Mouse (Mus musculus): ENCODE data around the gene Hs3st4. TPM values are rescaled to one million over a fixed set of nuclear protein-coding genes. Genes with fewer than 3 reads are reported as not detected.

Hs3st4 gene
- polyA plus RNA-seq, 1 experiment from 2014 or later: 0.36 TPM

DNA sequence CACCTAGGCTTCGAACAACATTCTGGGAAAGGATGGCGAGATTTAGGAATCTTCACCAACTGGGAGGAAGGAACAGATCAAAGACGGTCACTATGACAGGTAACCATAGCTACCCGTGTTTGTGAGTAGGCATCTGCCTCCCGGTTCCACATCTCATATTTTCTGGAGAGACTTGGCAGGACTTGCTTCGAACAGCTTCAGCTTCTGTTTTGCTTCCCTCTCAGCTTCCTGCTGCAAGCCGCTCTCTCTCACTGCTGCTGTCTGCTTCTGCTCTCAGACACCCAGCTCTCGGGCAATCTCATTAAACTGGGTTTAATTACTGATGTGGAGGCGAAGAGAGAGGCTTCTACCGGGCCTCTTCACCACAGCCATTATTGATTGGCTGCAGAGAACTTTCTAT is 237.9 kb downstream of the Hs3st4 start:
- Histone ChIP-seq H3K4me3 (ENCODE audit: low read depth, low read length) (no peak overlapping the region), H3K9ac (ENCODE audit: low read length) (no peak overlapping the region), H3K4me2 (ENCODE audit: low read depth) (no peak overlapping the region), H3K27ac (ENCODE audit: low read depth, low read length) (no peak overlapping the region), H3K27me3 (ENCODE audit: control insufficient read depth, insufficient read depth, low read length) (no peaks in the 10 kb centered on the region), H3K4me1 (ENCODE audit: control insufficient read depth, insufficient read depth, low read length) (no peaks in the 10 kb centered on the region), H3K36me3 (ENCODE audit: control insufficient read depth, insufficient read depth, low read length) (no peaks in the 10 kb centered on the region), H3K9me3 (ENCODE audit: control insufficient read depth, low read length) (no peaks in the 10 kb centered on the region)
- 74% methylated on average over 10 of the region's 10 CpGs for WGBS
- DNase-seq (ENCODE audit: low spot score) (no peak), ATAC-seq (ENCODE audit: insufficient read depth, low FRiP score, low TSS enrichment) (no peak)

DNA sequence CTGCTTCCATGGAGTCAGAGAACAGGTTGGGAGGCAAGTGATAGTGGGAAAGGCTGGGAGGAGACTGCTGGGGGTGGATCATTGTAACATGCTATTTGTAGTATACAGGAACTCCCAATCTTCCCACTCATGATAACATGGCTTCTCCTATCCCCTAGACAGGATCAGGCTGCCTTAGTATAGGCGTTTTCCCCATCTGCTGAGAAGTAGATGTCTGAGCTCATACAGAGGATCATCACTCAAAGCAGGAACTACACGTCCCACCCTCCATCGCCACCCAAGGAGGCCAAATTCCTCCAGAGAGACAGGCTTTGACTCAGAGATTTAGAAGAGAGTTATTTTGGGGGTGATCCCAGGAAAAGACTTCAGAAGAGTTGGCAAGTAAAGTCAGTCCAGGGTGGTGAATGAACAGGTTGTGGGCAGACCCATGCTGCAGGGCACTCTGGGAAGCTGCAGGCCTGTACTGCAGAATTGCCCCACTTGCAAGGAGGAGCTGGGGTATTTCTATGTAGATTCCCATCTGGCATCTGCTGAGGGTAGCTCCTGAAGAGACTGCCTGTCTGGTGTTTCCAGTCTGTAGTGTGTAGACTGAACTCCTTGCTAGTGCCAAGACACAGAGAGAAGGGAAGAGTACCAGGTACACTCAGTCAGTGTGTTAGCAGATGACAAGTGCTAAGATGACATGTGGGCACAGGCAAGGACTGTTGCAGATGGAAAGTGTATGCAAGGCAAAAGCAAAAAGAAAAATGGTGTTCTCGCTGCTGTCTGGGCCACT is 255.4 kb downstream of the Hs3st4 start:
- no peaks in the 10 kb centered on the region for H3K27me3 ChIP-seq (ENCODE audit: control insufficient read depth, insufficient read depth, low read length)
- H3K9me3 ChIP-seq (ENCODE audit: control insufficient read depth, low read length): no peaks in the 10 kb centered on the region
- no peak overlapping the region for H3K4me3 ChIP-seq (ENCODE audit: low read depth, low read length)
- H3K9ac ChIP-seq (ENCODE audit: low read length): no peak overlapping the region
- H3K36me3 ChIP-seq (ENCODE audit: control insufficient read depth, insufficient read depth, low read length): no peaks in the 10 kb centered on the region
- WGBS: 84% methylated on average over 4 of the region's 4 CpGs
- H3K4me1 ChIP-seq (ENCODE audit: control insufficient read depth, insufficient read depth, low read length): 0 out of 2 replicates have a peak, but pooled peaks cover 4% of the 10 kb centered on the region
- no peak for DNase-seq (ENCODE audit: low spot score)
- ATAC-seq (ENCODE audit: insufficient read depth, low FRiP score, low TSS enrichment): no peak
- H3K4me2 ChIP-seq (ENCODE audit: low read depth): no peak overlapping the region
- H3K27ac ChIP-seq (ENCODE audit: low read depth, low read length): no peak overlapping the region

DNA sequence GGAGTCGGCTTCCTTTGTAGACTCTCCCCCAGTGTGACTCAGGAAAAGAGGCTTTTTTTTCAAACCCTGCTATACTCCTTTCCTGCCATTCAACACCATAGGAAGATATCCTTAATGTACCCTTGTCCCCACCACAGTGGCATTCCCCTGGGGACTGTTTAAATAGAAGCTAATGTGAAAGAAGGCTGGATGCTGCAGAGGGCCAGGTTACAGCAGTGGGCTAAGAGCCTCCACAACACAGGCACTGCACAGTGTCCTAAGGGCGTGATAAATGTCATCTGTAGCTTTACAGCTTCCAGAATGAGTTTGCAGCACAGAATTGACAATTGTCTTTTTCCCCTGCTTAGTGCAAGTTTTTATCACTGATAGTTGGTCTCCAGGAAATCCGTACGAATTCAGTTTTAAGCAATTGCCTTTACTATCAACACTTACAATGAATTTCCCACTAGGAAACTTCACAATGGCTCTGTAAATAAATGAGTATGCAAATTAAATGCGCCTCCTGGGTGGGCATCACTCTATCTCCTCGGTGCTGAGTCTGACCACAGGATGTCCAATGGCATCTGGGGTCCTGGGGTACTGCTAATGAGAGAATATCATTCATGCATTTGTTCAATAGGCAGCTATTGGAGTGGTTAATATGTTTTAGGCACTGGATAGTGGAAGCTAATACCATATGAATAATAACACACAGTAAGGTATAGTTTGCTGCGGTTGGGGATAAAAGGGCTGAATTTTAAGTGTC is 257.4 kb downstream of the Hs3st4 start:
- H3K36me3 ChIP-seq (ENCODE audit: control insufficient read depth, insufficient read depth, low read length): no peaks in the 10 kb centered on the region
- no peak overlapping the region for H3K9ac ChIP-seq (ENCODE audit: low read length)
- H3K27ac ChIP-seq (ENCODE audit: low read depth, low read length): 0 out of 2 replicates have a peak overlapping the region, but pooled peaks have one; percentile 23
- H3K27me3 ChIP-seq (ENCODE audit: control insufficient read depth, insufficient read depth, low read length): no peaks in the 10 kb centered on the region
- 0 out of 2 replicates have a peak, but pooled peaks cover 4% of the 10 kb centered on the region for H3K4me1 ChIP-seq (ENCODE audit: control insufficient read depth, insufficient read depth, low read length)
- DNase-seq (ENCODE audit: low spot score) (no peak), ATAC-seq (ENCODE audit: insufficient read depth, low FRiP score, low TSS enrichment) (peak; percentile 67; the same call in 1 of the 2 replicates)
- WGBS: 29% methylated on average over 7 of the region's 7 CpGs
- no peak overlapping the region for H3K4me3 ChIP-seq (ENCODE audit: low read depth, low read length)
- no peak overlapping the region for H3K4me2 ChIP-seq (ENCODE audit: low read depth)
- H3K9me3 ChIP-seq (ENCODE audit: control insufficient read depth, low read length): no peaks in the 10 kb centered on the region

DNA sequence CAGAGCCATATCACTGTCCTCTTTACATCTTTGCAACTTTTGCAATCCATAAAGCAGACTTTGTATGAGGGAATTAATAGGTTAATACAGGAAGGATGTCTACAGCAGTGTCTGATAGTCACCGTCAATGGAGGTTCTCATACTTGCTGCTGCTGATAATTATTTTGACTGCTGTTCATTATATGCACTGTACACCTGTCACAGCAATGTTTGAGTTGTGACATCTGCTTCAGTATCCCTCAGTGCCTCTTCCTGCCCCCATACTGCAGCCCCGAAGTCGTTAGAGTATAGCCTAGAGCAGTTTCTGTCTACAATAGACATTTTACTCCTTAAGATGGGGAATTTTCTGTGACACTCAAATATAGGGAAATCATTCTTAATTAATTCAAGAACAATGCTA is 267.2 kb downstream of the Hs3st4 start:
- no peaks in the 10 kb centered on the region for H3K4me1 ChIP-seq (ENCODE audit: control insufficient read depth, insufficient read depth, low read length)
- H3K4me3 ChIP-seq (ENCODE audit: low read depth, low read length): no peak overlapping the region
- WGBS: 85% methylated on average over 3 of the region's 3 CpGs
- DNase-seq (ENCODE audit: low spot score) (no peak), ATAC-seq (ENCODE audit: insufficient read depth, low FRiP score, low TSS enrichment) (no peak)
- no peak overlapping the region for H3K27ac ChIP-seq (ENCODE audit: low read depth, low read length)
- H3K9ac ChIP-seq (ENCODE audit: low read length): no peak overlapping the region
- H3K9me3 ChIP-seq (ENCODE audit: control insufficient read depth, low read length): no peaks in the 10 kb centered on the region
- no peaks in the 10 kb centered on the region for H3K36me3 ChIP-seq (ENCODE audit: control insufficient read depth, insufficient read depth, low read length)
- no peaks in the 10 kb centered on the region for H3K27me3 ChIP-seq (ENCODE audit: control insufficient read depth, insufficient read depth, low read length)
- H3K4me2 ChIP-seq (ENCODE audit: low read depth): no peak overlapping the region

DNA sequence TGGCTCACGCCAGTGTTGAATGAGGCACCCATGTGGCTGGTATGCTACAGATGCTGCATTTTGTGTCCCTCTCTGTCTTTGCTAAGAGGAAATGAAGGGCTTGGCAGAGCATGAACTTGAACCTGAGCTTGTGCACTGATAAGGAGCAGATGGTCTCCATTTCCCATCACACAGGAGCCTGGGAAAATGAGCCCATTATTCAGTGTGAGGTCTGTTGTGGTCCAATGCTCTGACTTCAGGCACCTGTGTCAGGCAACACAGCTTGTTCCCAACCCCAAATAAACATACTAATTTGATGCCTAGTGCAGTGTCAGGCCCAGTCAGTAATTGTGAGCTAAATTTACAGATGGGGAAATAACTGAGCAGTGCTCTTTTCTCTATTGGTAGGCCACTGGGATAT is 267.9 kb downstream of the Hs3st4 start:
- ATAC-seq (ENCODE audit: insufficient read depth, low FRiP score, low TSS enrichment) (no peak), DNase-seq (ENCODE audit: low spot score) (no peak)
- Histone ChIP-seq H3K9me3 (ENCODE audit: control insufficient read depth, low read length) (no peaks in the 10 kb centered on the region), H3K36me3 (ENCODE audit: control insufficient read depth, insufficient read depth, low read length) (no peaks in the 10 kb centered on the region), H3K27me3 (ENCODE audit: control insufficient read depth, insufficient read depth, low read length) (no peaks in the 10 kb centered on the region), H3K27ac (ENCODE audit: low read depth, low read length) (no peak overlapping the region), H3K4me2 (ENCODE audit: low read depth) (no peak overlapping the region), H3K9ac (ENCODE audit: low read length) (no peak overlapping the region), H3K4me3 (ENCODE audit: low read depth, low read length) (no peak overlapping the region), H3K4me1 (ENCODE audit: control insufficient read depth, insufficient read depth, low read length) (no peaks in the 10 kb centered on the region)
- 89% methylated on average over 1 of the region's 1 CpGs for WGBS

DNA sequence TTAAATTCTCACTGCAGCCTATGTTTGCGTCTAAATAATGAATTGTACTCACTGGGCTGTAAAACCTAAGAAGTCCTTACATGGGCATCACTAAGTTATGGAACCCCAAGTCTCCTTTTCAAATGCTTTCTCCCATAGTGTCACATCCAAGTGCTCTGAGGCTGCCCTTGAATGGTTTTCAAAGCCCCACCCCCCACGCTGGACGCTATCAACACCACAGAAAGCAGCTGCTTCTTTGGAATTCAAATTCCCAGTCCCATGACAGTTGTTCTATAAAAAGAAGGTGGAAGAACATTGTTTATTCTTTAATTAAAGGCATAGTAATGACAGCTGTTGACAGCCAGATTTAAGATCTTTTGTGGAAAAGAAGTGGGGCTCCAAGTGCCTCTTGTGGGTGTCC is 275.8 kb downstream of the Hs3st4 start:
- WGBS: 62% methylated on average over 3 of the region's 3 CpGs
- H3K36me3 ChIP-seq (ENCODE audit: control insufficient read depth, insufficient read depth, low read length): no peaks in the 10 kb centered on the region
- H3K9me3 ChIP-seq (ENCODE audit: control insufficient read depth, low read length): no peaks in the 10 kb centered on the region
- no peak overlapping the region for H3K4me3 ChIP-seq (ENCODE audit: low read depth, low read length)
- ATAC-seq (ENCODE audit: insufficient read depth, low FRiP score, low TSS enrichment): no peak
- DNase-seq (ENCODE audit: low spot score): no peak
- H3K9ac ChIP-seq (ENCODE audit: low read length): no peak overlapping the region
- H3K27me3 ChIP-seq (ENCODE audit: control insufficient read depth, insufficient read depth, low read length): no peaks in the 10 kb centered on the region
- H3K4me1 ChIP-seq (ENCODE audit: control insufficient read depth, insufficient read depth, low read length): no peaks in the 10 kb centered on the region
- H3K27ac ChIP-seq (ENCODE audit: low read depth, low read length): no peak overlapping the region
- no peak overlapping the region for H3K4me2 ChIP-seq (ENCODE audit: low read depth)

DNA sequence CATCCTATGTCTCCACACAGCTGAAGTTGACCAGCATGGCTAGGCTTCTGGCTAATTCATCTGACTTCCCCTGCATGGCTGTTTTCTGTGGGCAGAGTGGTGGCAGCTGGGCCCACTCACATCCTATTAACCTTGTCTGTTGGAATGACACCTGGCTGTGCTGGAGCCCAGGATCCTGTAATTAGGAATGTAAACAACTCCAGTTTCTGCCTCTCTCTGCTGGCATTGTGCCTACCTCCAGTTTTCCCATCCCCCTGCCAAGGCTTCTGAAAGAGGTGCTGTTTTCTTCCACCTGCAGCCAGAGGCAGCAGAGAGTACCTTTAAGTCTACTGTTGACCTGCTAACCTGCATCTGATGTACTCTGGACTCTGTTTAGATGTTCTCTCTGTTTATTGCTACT is 288.1 kb downstream of the Hs3st4 start:
- Histone ChIP-seq H3K4me1 (ENCODE audit: control insufficient read depth, insufficient read depth, low read length) (no peaks in the 10 kb centered on the region), H3K27ac (ENCODE audit: low read depth, low read length) (no peak overlapping the region), H3K27me3 (ENCODE audit: control insufficient read depth, insufficient read depth, low read length) (no peaks in the 10 kb centered on the region), H3K9ac (ENCODE audit: low read length) (no peak overlapping the region), H3K4me2 (ENCODE audit: low read depth) (no peak overlapping the region), H3K9me3 (ENCODE audit: control insufficient read depth, low read length) (no peaks in the 10 kb centered on the region), H3K4me3 (ENCODE audit: low read depth, low read length) (no peak overlapping the region), H3K36me3 (ENCODE audit: control insufficient read depth, insufficient read depth, low read length) (no peaks in the 10 kb centered on the region)
- ATAC-seq (ENCODE audit: insufficient read depth, low FRiP score, low TSS enrichment): no peak
- no peak for DNase-seq (ENCODE audit: low spot score)

DNA sequence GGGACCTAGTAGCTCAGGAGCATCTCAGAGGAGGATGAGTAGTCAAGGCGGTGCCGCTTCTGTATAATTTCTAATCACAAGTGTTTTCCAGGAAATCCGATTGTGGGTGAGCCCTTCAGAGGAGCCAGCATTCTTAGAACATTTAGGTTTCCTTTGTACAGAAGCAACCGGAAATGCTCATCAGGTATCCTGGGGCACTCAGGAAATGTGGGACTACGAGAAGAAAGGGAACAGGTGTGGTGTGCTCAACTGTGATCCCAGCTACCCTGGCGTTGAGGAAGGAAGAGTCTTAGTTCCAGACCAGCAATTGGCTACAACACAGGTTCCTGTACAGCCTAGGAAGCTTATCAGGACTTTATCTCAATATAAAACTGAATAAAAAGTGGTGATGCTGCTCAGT is 307.2 kb downstream of the Hs3st4 start:
- WGBS: 83% methylated on average over 6 of the region's 6 CpGs
- Histone ChIP-seq H3K9me3 (ENCODE audit: control insufficient read depth, low read length) (no peaks in the 10 kb centered on the region), H3K36me3 (ENCODE audit: control insufficient read depth, insufficient read depth, low read length) (no peaks in the 10 kb centered on the region), H3K4me2 (ENCODE audit: low read depth) (no peak overlapping the region), H3K27ac (ENCODE audit: low read depth, low read length) (no peak overlapping the region), H3K27me3 (ENCODE audit: control insufficient read depth, insufficient read depth, low read length) (no peaks in the 10 kb centered on the region), H3K9ac (ENCODE audit: low read length) (no peak overlapping the region), H3K4me1 (ENCODE audit: control insufficient read depth, insufficient read depth, low read length) (no peaks in the 10 kb centered on the region), H3K4me3 (ENCODE audit: low read depth, low read length) (no peak overlapping the region)
- DNase-seq (ENCODE audit: low spot score) (no peak), ATAC-seq (ENCODE audit: insufficient read depth, low FRiP score, low TSS enrichment) (no peak)

DNA sequence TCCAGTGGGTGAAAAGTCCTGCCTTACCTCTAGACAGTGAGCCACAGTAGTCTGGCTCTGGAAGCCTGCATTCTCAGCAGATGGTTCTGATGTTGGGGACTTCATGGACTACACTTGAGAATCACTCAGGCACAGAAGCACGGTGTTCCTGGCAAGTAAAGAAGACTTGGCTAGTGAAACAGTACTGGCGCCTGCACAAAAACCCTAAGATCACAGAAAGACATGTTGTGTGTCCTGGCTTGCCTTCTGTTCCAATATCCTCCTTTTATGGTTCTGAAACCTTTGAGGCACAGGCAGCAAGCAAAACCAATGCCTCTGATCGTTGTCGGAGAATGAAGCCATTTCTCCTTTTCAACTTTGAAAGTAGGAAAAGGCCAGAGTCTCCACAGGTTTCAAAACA is 336.8 kb downstream of the Hs3st4 start:
- Histone ChIP-seq H3K4me1 (ENCODE audit: control insufficient read depth, insufficient read depth, low read length) (no peaks in the 10 kb centered on the region), H3K27ac (ENCODE audit: low read depth, low read length) (no peak overlapping the region), H3K9me3 (ENCODE audit: control insufficient read depth, low read length) (no peaks in the 10 kb centered on the region), H3K9ac (ENCODE audit: low read length) (no peak overlapping the region), H3K4me3 (ENCODE audit: low read depth, low read length) (no peak overlapping the region), H3K36me3 (ENCODE audit: control insufficient read depth, insufficient read depth, low read length) (no peaks in the 10 kb centered on the region), H3K27me3 (ENCODE audit: control insufficient read depth, insufficient read depth, low read length) (no peaks in the 10 kb centered on the region), H3K4me2 (ENCODE audit: low read depth) (no peak overlapping the region)
- ATAC-seq (ENCODE audit: insufficient read depth, low FRiP score, low TSS enrichment): no peak
- WGBS: 93% methylated on average over 4 of the region's 4 CpGs
- no peak for DNase-seq (ENCODE audit: low spot score)

Data from neural tube, embryonic 11.5 days (tissue).